Mouse (Mus musculus) adrenal gland, adult (tissue): ENCODE measurements around the gene Vwa8.

Experiments used
- DNase-seq, 2 experiments: peaks; one replicate each; pipeline ENCODE4 v3.0.0; 2022 to 2023; ENCODE audit warnings: low spot score in 1 of 2; ENCODE audit not compliant: inconsistent age in 2 of 2

The Vwa8 gene

DNA sequence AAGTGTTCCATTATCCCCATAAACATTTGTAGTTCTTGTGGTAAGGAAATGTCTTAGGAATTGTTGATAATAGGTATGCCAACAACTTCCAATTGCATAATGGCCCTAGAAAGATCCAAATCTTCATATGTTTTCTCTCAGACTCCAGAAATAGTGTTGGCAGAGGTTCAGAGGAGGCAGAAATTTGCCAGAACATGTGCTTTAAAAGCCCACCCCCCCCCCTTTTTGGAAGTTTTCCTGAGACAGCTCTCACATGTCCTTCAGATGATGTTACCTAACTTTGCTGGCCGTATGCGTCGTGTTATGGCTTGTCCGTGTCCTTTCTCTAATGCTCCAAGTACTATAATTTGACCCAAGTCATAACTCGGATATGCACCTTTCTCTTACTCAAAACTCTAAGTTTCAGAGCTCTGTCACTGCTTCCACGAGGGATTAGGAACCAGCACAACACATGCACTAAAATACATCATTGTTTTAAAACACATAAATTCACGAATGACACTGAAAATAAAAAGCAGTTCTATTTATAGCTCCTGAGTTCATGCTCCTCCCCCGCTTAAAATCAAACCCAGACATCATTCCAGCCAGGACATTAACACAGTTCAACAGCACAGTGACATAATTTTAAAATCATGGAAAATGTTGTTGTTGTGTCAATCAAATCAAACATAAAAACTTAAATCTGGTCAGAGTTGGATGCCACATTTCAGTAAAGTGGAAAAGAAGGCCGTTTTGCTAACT lies 227.9 kb downstream of the Vwa8 start:
- DNase-seq, result peak in 1 of 2 experiments; percentile 67

DNA sequence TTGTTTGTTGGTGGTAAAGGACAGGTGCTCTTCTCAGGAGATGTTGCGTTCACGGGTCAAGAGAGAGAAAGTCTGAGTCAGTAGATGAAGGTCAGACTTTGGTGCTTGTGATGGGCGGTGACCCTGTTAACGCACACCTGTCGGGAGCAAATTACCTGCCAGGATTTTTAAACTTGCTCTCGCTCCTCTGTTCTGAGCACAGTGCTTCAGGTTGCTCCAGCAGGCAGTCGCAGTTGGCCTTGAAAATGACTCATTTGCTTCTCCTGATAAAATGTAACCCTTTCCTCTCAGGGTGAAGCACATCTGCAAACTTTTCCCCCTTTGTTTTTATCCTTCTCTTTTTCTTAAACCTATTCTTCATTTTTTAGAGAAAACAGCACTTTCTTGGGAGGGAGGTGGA lies 234.7 kb downstream of the Vwa8 start:
- DNase-seq, result peak; percentile 48 to 80

DNA sequence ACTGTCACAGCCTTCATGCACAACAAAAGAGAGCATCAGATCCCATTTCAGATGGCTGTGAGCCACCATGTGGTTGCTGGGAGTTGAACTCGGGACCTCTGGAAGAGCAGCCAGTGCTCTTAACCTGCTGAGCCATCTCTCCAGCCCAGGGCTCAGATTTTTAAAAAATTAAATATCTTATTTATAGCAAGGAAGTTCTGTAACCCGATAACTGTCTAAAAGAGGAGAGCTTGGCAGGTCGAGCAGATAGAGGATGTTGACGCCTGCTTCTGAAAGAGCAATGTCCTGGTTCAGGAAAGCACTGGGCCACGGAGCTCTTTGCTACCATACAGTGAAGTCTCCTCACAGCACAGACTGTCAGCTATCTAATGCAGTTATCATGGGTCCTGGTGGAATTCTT lies 237.2 kb downstream of the Vwa8 start:
- DNase-seq, result no peak

DNA sequence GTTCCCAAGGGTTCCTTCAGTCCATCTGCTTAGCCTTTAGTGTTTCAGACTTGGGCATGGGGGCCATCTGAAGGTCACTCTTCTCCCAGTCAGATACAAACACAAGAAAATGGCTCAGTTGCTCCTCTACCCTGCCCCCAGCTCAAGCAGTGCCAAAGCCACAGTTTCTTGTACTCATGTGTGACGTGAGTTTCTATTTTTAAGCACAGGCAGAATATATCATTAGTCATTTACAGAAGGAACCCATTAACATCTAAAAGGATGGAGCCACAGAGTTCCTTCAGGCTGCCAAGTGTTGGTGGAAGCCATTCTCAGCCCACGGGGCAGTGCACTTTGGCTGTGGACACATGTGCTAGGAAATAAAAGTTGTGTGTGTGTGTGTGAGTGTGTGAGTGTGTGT lies 240.6 kb downstream of the Vwa8 start:
- DNase-seq, result peak; percentile 79 to 82

- no peak for DNase-seq
These were observed 248.3 kb downstream of the Vwa8 start for GRCm38 (mm10) chr14:79097181-79097580.

DNA sequence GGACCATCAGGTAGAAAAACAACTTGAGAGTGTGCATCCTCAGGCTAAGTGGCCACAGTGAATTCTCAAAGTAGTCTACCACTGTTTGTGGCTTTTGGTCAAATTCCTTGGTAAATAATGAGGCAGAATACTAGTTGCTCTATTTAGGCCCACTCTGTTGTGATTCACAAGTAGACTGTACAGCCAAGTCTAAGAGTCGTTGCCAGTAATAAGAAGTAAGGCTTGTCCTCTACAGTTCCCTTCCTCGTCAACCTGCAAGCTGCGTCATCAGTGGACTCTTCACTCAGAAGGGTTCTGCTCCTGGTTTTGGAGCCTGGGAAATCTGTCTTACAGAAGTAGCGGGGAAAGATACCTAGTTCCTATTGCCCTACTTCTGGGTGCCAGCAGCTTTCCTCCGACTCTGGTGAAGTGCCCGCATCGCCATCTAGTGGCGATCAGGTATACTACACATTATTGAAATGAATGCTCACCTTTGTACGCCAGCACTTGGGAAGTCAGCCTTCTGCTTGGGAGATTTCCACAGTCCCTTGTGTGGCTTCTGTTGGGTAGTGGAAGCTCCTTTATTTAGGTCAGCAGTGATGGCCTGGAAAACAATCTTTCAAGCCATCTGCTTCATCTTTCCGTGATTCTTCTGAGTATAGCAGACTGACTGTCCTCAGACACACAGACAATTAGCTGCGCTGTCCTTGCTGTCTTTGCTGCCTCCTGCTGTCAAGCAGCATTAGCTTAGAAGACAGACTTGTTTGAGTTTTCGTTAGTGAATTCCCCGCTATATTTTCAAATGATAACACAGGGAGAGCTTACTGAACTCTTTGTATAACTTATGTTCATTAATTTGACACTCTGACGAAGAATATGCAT lies 258.0 kb downstream of the Vwa8 start:
- DNase-seq, result peak; percentile 74 to 91

DNA sequence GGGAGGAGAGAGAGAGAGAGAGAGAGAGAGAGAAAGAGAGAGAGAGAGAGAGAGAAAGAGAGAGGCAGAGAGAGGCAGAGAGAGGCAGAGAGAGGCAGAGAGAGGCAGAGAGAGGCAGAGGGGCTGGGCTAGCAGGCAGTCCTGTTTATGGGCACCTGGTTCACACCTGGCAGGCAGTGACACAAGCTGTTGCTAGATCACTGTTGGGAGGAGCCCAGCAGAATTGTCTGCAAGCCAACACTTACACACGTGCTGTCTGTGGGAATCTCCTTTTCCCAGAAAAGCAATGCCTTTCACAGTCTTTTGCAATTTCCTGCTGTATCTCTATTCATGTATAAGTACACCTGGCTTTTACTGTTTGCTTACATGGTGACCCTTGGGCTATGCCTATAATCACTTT lies 260.5 kb downstream of the Vwa8 start:
- no peak for DNase-seq

- DNase-seq, result no peak
These were observed 261.2 kb downstream of the Vwa8 start for GRCm38 (mm10) chr14:79110012-79110411.

- peak in 1 of 2 experiments; percentile 50 for DNase-seq
These were observed 263.2 kb downstream of the Vwa8 start for GRCm38 (mm10) chr14:79112050-79112449.

DNA sequence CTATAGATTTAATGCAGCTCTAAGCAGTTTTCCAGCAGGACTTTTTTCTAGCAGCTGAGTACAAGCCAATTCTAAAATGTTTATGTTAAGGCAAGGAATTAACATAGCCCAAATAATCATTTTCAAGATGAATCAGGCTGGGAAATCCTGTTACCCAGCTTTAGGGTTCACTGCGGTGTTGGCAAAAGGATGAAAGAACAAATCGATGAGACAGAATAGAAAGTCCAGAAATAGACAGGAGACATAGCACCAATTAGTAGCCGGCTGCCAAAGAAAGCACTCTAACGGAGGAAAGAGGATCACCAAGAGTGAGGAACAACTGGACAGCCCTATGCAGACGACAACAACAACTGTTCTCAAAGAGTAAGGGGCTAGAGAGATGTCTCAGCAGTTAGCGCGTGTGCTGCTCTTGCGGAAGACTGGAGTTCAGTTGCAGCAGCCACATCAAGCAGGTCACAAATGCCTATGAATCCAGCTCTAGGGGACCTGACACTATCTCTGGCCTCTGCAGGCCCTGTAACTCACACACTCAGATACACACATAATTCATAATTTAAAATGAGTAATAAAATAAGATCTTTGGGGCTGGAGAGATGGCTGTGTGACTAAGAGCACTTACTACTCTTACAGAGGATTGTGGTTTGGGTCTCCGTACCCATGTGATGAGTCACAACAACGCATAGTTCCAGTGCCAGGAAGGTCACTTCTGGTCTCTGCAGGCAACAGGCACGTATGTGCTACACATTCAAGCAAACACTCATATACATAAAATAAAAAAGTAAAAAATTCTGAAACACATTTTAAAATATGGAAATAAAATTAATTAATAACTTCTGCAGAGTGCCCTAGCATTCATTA lies 265.9 kb downstream of the Vwa8 start:
- DNase-seq, result peak in 1 of 2 experiments; percentile 39

DNA sequence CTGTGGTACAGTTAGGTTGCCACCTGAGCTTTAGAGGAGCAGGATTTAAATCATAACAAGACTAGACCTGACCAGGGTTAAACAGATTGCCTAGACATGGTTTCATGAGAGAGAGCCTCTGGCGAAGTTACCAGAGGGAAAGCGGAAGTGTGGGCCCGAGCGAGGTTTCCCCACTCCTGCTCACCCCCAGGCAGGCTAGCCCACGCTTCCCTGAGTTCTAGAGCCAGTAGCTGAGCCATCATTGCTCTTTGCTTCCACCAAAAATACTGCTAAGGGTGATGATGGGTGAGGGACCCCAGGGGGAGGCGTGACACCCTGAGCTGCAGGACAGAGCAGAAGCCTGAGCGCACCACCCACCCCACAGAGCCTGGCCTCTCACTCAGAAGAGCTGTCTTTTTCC lies 269.6 kb downstream of the Vwa8 start:
- DNase-seq, result no peak

DNA sequence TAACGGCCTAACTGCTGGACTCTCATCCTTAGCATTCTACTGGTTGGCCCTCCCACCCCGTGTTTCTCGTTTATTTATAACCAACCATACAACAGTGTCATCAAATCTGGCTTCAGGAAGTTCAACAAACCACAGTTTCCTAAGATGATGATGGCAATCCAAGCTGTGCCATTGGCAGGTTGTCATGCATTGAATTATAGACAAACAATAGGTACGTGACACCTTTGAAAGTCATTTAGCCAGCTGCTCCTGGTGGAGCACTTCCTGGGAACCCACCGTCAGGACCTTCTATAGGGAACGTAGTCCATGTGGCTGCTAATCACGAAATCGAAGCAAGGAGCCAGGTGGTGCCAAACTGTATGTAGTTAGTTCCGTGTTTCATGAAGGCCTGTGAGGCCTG lies 270.5 kb downstream of the Vwa8 start:
- DNase-seq, result no peak

GRCm38 (mm10) chr14:79120681-79121080 lies 271.8 kb downstream of the Vwa8 start:
- peak; percentile 60 to 85 for DNase-seq

DNA sequence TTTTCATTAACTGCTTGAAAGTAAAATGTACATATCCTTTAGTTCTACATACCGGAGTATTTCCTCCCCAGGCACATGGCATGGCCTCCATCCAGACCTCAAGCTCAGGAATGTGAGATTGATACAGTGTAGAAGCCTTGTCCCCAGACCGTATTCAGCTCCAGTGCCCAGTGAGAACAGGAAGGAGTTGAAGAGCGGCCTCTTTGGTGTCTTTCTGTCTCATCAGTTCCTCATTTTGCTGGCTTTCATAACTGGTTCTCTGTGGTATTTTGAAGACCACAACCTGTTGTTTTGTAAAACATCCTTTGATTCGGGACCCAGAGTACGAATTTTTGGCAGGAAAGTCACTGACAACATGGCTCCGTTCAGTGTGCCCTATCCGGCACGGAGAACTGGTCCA lies 274.6 kb downstream of the Vwa8 start:
- no peak for DNase-seq

DNA sequence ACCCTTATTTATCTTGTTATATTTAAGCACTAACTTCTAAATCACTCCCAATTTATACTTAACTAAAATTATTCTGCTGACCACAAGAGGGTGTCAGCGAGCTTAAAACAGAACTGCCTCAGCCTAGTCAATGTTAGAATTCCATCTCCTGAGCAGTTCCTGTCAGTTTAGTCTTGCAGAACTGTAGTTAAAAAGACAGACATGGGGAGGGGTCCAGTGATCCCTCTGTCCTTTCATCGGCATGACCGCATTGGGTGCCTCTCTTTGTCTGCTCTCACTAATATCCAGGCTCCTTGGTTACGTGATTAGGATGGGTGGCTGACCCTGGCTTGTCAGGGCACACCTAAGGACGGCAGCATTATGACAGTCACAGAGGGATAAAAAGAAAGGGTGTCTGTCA lies 275.8 kb downstream of the Vwa8 start:
- peak in 1 of 2 experiments; percentile 78 for DNase-seq

GRCm38 (mm10) chr14:79126176-79126575 lies 277.3 kb downstream of the Vwa8 start:
- no peak for DNase-seq

DNA sequence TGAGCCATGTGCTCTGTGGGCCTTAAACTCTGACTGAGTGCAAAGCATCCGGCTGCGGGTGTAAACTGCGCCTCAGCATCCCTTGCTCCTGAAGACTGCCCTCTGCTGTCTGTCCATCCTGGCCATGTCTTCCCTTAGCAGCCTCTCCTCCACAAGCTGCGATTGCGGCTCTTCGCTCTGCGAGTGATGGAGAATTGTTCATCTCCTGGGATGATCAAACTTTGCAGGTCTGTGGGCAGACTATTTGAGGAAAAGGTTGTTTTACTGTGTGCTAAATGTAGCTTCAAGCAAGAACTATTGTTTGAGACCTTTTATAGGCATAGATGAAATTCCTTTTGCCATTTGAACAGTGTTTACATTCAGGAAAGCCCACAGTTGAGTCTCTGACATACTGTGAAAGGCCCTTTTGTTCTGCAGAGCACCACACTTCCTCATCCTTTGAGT lies 286.1 kb downstream of the Vwa8 start:
- no peak for DNase-seq

GRCm38 (mm10) chr14:79135441-79135840 lies 286.6 kb downstream of the Vwa8 start:
- no peak for DNase-seq

- no peak for DNase-seq
These were observed 287.7 kb downstream of the Vwa8 start for GRCm38 (mm10) chr14:79136585-79136984.

GRCm38 (mm10) chr14:79137100-79137499 lies 288.2 kb downstream of the Vwa8 start:
- DNase-seq, result no peak

DNA sequence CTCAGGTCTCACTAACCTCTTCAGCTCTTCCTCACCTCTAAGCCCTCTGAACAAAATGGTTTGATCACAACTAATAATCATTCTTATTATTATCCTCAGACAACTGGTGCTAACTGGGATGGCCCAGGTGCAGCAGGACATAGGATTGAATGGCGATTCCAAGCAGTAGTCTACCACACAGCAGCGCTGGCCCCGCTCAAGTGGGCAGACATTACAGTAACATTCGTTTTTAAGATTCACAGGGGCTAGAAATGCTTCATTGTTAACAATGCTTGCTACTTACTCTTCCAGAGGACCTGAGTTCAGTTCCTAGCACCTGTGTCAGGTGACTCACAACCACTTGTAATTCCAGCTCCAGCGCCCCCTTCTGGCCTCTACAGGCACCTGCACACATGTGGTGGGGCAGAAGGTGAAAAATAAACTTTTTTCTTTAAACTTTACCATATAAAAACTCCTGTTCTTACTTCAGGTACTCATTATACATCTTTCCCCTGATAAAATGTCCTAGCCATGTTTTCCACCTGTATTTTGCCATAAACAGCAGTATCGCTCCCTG lies 290.3 kb downstream of the Vwa8 start:
- no peak for DNase-seq
